Mouse (Mus musculus) cerebellum, postnatal 25 days (tissue): ENCODE measurements around the gene Cyp4a29.
"Not testable (repeated sequence)": the region's sequence is repeated elsewhere in the genome, so short reads cannot be mapped to it uniquely, and the experiment has no call there.

Source experiments
- DNase-seq, 2 experiments: peaks; one replicate each; pipeline ENCODE4 v3.0.0; 2021; ENCODE audit warnings: mixed read lengths in 2 of 2

Cyp4a29 gene

GRCm38 (mm10) chr4:115241784-115242183 lies at the start of gene Cyp4a29:
TSS of gene Cyp4a29 (plus strand) at chr4:115242084.
- no peak for DNase-seq

- DNase-seq = not testable (repeated sequence)
These were observed 9.0 kb upstream of the Cyp4a29 start for GRCm38 (mm10) chr4:115232901-115233300.

GRCm38 (mm10) chr4:115236462-115237096 lies 5.3 kb upstream of the Cyp4a29 start:
- DNase-seq = no peak

GRCm38 (mm10) chr4:115264687-115265569 lies 23.0 kb downstream of the Cyp4a29 start:
- DNase-seq = not testable (repeated sequence)

GRCm38 (mm10) chr4:115278215-115278982 lies 36.5 kb downstream of the Cyp4a29 start:
- DNase-seq = not testable (repeated sequence)

- DNase-seq = no peak
These were observed 38.5 kb downstream of the Cyp4a29 start for GRCm38 (mm10) chr4:115280342-115280741.

GRCm38 (mm10) chr4:115280779-115281178 lies 38.9 kb downstream of the Cyp4a29 start:
- DNase-seq = not testable (repeated sequence)

- not testable (repeated sequence) for DNase-seq
These were observed 39.4 kb downstream of the Cyp4a29 start for GRCm38 (mm10) chr4:115281231-115281767.

GRCm38 (mm10) chr4:115298746-115299145 lies 56.9 kb downstream of the Cyp4a29 start, which contains the start of gene Cyp4a12a:
TSS of gene Cyp4a12a (plus strand) at chr4:115299046.
- DNase-seq = not testable (repeated sequence)
